Comparison of ENCODE assay signal across 24 mouse cellular contexts in genomic region chr4:44716391-44716790, GRCm38 (mm10). TPM values are rescaled to one million over a fixed set of nuclear protein-coding genes. Genes with fewer than 3 reads are reported as not detected.
DNase-seq lines count a peak whose midpoint lies in the region; ATAC-seq and TF ChIP-seq lines count a peak whose summit lies in the region.
"Had no signal": no experiment of that assay in that cellular context is flagged by ENCODE, and none has a peak within 500 bp of the region (broad histone marks: within the 10 kb centered on the region; RNA-seq: fewer than 3 reads in every experiment).

No protein-coding gene starts in this region.

- no peaks in the 10 kb centered on the region for H3K9me3 ChIP-seq in midbrain, embryonic 11.5 days (ENCODE audit: control insufficient read depth, low read length)
- no peaks in the 10 kb centered on the region for H3K9me3 ChIP-seq in midbrain, embryonic 16.5 days (replicated peaks; ENCODE audit: control insufficient read depth, low read length, poor library complexity, severe bottlenecking)
- H3K9me3 ChIP-seq: forebrain, embryonic 10.5 days; forebrain, embryonic 13.5 days had no signal

- no peaks in the 10 kb centered on the region for H3K36me3 ChIP-seq in midbrain, embryonic 11.5 days (ENCODE audit: control insufficient read depth, insufficient read depth, low read length)
- H3K36me3 ChIP-seq in midbrain, embryonic 16.5 days (ENCODE audit: control insufficient read depth, insufficient read depth, low read length) = no peaks in the 10 kb centered on the region
- H3K36me3 ChIP-seq in spleen, adult 2 months (ENCODE audit: control insufficient read depth, insufficient read depth, low read length) = no peaks in the 10 kb centered on the region
- H3K36me3 ChIP-seq: forebrain, embryonic 10.5 days had no signal

- peaks cover 16% of the 10 kb centered on the region for H3K4me1 ChIP-seq in midbrain, embryonic 11.5 days (ENCODE audit: control insufficient read depth, insufficient read depth, low read length)
- H3K4me1 ChIP-seq in midbrain, embryonic 16.5 days (ENCODE audit: control insufficient read depth, insufficient read depth, low read length) = no peaks in the 10 kb centered on the region
- peaks cover 8% of the 10 kb centered on the region; the same call in 1 of the 2 replicates for H3K4me1 ChIP-seq in spleen, adult 2 months (ENCODE audit: control insufficient read depth, insufficient read depth, insufficient read length)

- H3K4me3 ChIP-seq in midbrain, embryonic 11.5 days (ENCODE audit: low read depth, low read length) = no peak overlapping the region
- no peak overlapping the region for H3K4me3 ChIP-seq in midbrain, embryonic 16.5 days (ENCODE audit: low read depth, low read length)
- no peak overlapping the region for H3K4me3 ChIP-seq in spleen, adult 2 months (ENCODE audit: extremely low read depth, insufficient read depth, insufficient read length)
- H3K4me3 ChIP-seq: forebrain, embryonic 10.5 days; forebrain, embryonic 13.5 days had no signal

- no peak for TF ChIP-seq CTCF in spleen, adult 2 months (IDR thresholded peaks at IDR 0.05; ENCODE audit: extremely low read depth, insufficient read depth, insufficient read length, insufficient replicate concordance)

- WGBS in midbrain, embryonic 11.5 days = 1% methylated on average over 10 of the region's 10 CpGs
- 7% methylated on average over 10 of the region's 10 CpGs for WGBS in midbrain, embryonic 16.5 days
- WGBS in spleen, adult 2 months = 18% methylated on average over 10 of the region's 10 CpGs

- no peak for TF ChIP-seq POLR2A in spleen, adult 2 months (IDR thresholded peaks at IDR 0.05; ENCODE audit: low read depth, low read length)

- H3K27me3 ChIP-seq in midbrain, embryonic 11.5 days (ENCODE audit: control insufficient read depth, insufficient read depth, low read length) = peaks cover 70% of the 10 kb centered on the region
- peaks cover 50% of the 10 kb centered on the region for H3K27me3 ChIP-seq in midbrain, embryonic 16.5 days (ENCODE audit: control insufficient read depth, insufficient read depth, low read depth, low read length)
- H3K27me3 ChIP-seq in spleen, adult 2 months (ENCODE audit: control insufficient read depth, insufficient read depth, low read length) = no peaks in the 10 kb centered on the region

- no peak overlapping the region for H3K4me2 ChIP-seq in midbrain, embryonic 11.5 days
- H3K4me2 ChIP-seq in midbrain, embryonic 16.5 days (ENCODE audit: low read length) = no peak overlapping the region
- H3K4me2 ChIP-seq: forebrain, embryonic 13.5 days; heart, embryonic 11.5 days; hindbrain, embryonic 14.5 days had no signal

- no peak for ATAC-seq in midbrain, embryonic 11.5 days (ENCODE audit: low FRiP score)
- ATAC-seq in midbrain, embryonic 16.5 days = no peak
- ATAC-seq: CD4-positive, CD25-positive, alpha-beta regulatory T cell, adult 4 months; forebrain, embryonic 13.5 days; forebrain, embryonic 16.5 days; hindbrain, postnatal 0 days; inflammation-experienced regulatory T-cells, adult 6 months had no signal

- no peak overlapping the region for H3K9ac ChIP-seq in midbrain, embryonic 11.5 days (ENCODE audit: low read length)
- H3K9ac ChIP-seq in midbrain, embryonic 16.5 days (ENCODE audit: low read depth, low read length) = no peak overlapping the region
- H3K9ac ChIP-seq: forebrain, embryonic 13.5 days; hindbrain, embryonic 14.5 days had no signal

- no peak overlapping the region for H3K27ac ChIP-seq in midbrain, embryonic 11.5 days (ENCODE audit: low read depth, low read length)
- H3K27ac ChIP-seq in midbrain, embryonic 16.5 days (ENCODE audit: low read length) = no peak overlapping the region
- peak overlapping the region; percentile 33; the same call in 1 of the 2 replicates for H3K27ac ChIP-seq in spleen, adult 2 months (ENCODE audit: insufficient read depth, low read length)
- H3K27ac ChIP-seq: forebrain, embryonic 10.5 days; forebrain, embryonic 13.5 days; hindbrain, embryonic 14.5 days; hindbrain, postnatal 0 days had no signal

- peak; percentile 92 for DNase-seq in midbrain, embryonic 11.5 days (ENCODE audit: low spot score, missing footprints)
- DNase-seq in spleen, adult 2 months (ENCODE audit: low read depth in 1 of 2, low spot score in 2 of 2) = no peak
- no peak for DNase-seq in spleen, postnatal 10 days (ENCODE audit: low spot score in 2 of 2)
- DNase-seq in embryo, embryonic 11 days = peak; percentile 28
- no peak for DNase-seq in right cerebral cortex, adult 18-20 months
- DNase-seq: adrenal gland, adult 2 months; adrenal gland, postnatal 14 days; cerebellum, adult 11-12 months; cerebellum, adult 8-10 months; cerebellum, postnatal 10 days; cerebellum, postnatal 36 days; gastrocnemius, postnatal 14 days had no signal

RNA-seq across cellular contexts. Expression of gene Pax5, which starts 6.1 kb away (rescaled TPM):
- polyA plus RNA-seq in midbrain, embryonic 11.5 days (2014; fragmentation: Nextera tagmentation; extraction: Ambion mirVana) = 4.1 and 4.8 TPM in 2 replicates
- 3.6 and 4.8 TPM in 2 replicates for polyA plus RNA-seq in midbrain, embryonic 16.5 days (2015; fragmentation: Nextera tagmentation; extraction: Ambion mirVana)
- polyA plus RNA-seq in spleen, adult 2 months (2012; rRNA removed) = 131 and 166 TPM in 2 replicates
- polyA plus RNA-seq: C2C12; heart, embryonic 11.5 days; heart, embryonic 14.5 days; heart, postnatal 0 days had no signal

RNA-seq across cellular contexts. Expression of gene Zcchc7, which starts 39.3 kb away (rescaled TPM):
- 19.5 TPM in 2 replicates for polyA plus RNA-seq in midbrain, embryonic 11.5 days (2014; fragmentation: Nextera tagmentation; extraction: Ambion mirVana)
- polyA plus RNA-seq in midbrain, embryonic 16.5 days (2015; fragmentation: Nextera tagmentation; extraction: Ambion mirVana) = 31.2 and 34.7 TPM in 2 replicates
- 10.1 and 13.3 TPM in 2 replicates for polyA plus RNA-seq in spleen, adult 2 months (2012; rRNA removed)

Comparison
In these comparisons a context has a peak if more than half of its experiments do, and no peak if none do; other contexts are left out.
1. DNase-seq: peak in midbrain, embryonic 11.5 days (single experiment) and embryo, embryonic 11 days (single experiment); none in spleen, adult 2 months (0 of 2), spleen, postnatal 10 days (0 of 2) and right cerebral cortex, adult 18-20 months (single experiment).
2. RNA of gene Pax5, which starts 6.1 kb away (polyA plus RNA-seq): 131 to 166 TPM in spleen, adult 2 months; 4.1 to 4.8 TPM in midbrain, embryonic 11.5 days and 3.6 to 4.8 TPM in midbrain, embryonic 16.5 days; every median in the first group is over 10 times any median in the second.